Mouse (Mus musculus) 416B (cell line): ENCODE measurements around the gene Ccdc34.

Source experiments
- DNase-seq: peaks from one replicate; pipeline ENCODE4 v3.0.0; 2011; ENCODE audit warnings: low read depth

Gene Ccdc34

GRCm38 (mm10) chr2:110214991-110215684, 197.5 kb downstream of the Ccdc34 start:
- DNase-seq, result no peak

GRCm38 (mm10) chr2:110215685-110216058, 198.1 kb downstream of the Ccdc34 start:
- DNase-seq, result no peak

- DNase-seq, result no peak
Observed at GRCm38 (mm10) chr2:110220492-110220891, 202.9 kb downstream of the Ccdc34 start.

GRCm38 (mm10) chr2:110222793-110223192, 205.2 kb downstream of the Ccdc34 start:
- no peak for DNase-seq
